Mouse (Mus musculus) heart, postnatal 25 days (tissue): ENCODE measurements at regions not wholly inside any gene's neighbourhood (a gene's known extent, or its start where the extent isn't known, plus 50 kb on each side); places are given as distances from the start of the nearest gene placed in this dataset.

Source experiments
- DNase-seq: peaks from one replicate; pipeline ENCODE4 v3.0.0; 2022; ENCODE audit warnings: low spot score
- intact Hi-C: fragments of 180-260 bp; cut with DNase I; formaldehyde crosslinking; loops from one replicate; pipeline ENCODE4 v1.15.1; 2025

DNA sequence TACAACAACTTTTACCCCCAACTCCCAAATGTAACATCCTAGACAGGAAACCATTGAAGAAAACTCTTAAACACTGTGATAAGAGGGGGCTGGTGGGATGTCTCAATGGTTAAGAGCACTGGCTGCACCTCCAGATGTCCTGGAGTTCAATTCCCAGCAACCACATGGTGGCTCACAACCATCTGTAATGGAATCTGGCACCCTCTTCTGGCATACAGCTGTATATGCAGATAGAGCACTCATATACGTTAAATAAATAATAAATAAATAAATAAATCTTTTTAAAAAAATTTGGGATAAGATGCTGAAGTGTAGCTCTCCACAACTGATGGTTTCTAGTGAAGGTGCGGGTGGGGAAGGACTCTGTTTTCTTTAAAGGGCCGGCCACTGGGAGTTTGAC lies 69.3 kb downstream of the Kctd15 start:
- intact Hi-C loops = no loop called here

DNA sequence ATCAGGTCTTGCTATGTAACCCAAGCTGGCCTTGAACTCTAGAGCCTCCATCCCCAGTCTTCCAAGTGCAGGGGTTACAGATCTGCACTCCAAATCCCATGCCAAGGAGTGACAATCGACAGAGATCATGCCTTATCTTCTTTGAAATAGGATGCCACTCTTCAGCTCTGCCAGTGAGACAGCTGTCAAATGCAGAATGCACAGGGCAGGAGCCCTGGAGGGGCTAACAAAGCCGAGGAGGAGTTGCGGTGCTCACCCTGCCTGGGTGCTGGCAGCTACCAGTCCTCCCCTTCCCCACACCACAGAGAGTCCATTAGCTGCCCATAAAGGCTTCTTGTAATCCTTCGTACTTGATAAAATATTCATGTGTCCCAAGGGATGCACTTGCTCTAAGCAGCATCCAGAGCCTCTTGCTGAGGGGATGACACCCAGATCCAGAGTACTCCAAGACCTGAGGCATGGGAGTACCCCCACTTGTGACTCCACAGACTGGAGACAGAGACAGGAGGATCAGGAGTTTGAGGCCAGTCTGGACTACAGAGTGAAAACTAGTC lies 71.1 kb downstream of the Kctd15 start:
- intact Hi-C loops = no loop called here

More for the DNA sequence above, 69.3 kb downstream of the Kctd15 start:
- no peak for DNase-seq

DNA sequence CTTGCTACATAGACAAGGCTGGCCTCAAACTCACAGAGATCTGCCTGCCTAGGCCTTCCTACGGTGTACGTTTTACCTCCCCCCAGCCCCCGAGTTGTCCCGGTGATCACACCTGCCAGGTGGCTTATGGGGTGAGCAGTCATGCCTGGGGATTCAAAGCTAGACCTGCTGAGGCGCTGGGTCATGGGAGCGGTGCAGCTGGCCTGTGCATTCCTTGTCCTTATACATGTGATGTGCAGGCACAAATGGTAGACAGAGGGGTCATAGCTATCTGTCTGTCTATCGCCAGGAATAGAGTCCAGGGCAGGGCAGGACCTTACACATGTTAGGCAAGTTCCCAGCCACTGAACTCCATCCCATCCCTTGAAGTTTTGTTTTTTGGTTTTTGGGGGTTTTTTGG lies 71.7 kb downstream of the Kctd15 start:
- no peak for DNase-seq
- intact Hi-C loops = no loop called here

More for the DNA sequence above, 71.1 kb downstream of the Kctd15 start:
- no peak for DNase-seq

DNA sequence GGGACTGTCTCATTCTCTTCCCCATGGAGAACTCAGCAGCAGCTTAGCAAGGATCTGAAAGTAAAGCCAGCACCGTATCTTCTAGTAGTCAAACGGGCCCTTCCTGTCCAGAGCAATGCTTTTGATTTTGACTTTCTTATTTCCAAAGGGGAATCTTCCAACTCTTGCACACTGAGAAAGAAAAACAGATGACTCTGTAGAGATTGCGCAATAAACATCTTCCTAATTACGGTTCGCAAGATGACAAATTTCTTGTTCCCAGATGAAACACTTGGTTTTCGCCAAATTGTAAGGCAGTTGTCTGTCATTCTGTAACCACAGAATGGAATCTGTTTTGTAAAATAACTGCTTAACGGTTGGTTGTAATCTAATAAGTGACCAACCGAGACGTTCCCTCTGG lies 75.7 kb downstream of the Kctd15 start:
- intact Hi-C loops = no loop called here
- DNase-seq = no peak

DNA sequence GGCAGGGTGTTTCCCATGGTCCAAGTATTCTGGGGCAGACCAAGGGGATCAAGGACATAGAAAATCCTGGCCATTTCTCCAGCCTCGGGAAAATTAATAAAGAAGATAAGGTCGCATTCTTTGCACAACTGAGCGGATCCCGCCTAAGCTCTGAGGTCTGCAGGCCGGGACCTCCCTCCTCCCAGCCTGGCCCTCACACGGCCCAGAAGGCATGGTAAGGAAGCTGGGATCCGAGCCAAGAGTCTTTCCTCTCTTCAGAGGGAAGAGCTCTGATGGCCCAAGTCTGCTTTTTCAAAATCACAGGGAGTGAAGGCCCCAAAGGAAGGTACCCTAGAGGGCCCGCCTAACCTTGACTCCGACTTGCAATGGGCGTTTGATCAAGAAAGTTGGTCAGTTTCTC lies 85.2 kb downstream of the Kctd15 start:
- peak; percentile 13 for DNase-seq
- intact Hi-C loops = loop anchor here (2.0 kb wide), 1 partner anchor 82 kb away; no protein-coding TSS in a partner anchor

DNA sequence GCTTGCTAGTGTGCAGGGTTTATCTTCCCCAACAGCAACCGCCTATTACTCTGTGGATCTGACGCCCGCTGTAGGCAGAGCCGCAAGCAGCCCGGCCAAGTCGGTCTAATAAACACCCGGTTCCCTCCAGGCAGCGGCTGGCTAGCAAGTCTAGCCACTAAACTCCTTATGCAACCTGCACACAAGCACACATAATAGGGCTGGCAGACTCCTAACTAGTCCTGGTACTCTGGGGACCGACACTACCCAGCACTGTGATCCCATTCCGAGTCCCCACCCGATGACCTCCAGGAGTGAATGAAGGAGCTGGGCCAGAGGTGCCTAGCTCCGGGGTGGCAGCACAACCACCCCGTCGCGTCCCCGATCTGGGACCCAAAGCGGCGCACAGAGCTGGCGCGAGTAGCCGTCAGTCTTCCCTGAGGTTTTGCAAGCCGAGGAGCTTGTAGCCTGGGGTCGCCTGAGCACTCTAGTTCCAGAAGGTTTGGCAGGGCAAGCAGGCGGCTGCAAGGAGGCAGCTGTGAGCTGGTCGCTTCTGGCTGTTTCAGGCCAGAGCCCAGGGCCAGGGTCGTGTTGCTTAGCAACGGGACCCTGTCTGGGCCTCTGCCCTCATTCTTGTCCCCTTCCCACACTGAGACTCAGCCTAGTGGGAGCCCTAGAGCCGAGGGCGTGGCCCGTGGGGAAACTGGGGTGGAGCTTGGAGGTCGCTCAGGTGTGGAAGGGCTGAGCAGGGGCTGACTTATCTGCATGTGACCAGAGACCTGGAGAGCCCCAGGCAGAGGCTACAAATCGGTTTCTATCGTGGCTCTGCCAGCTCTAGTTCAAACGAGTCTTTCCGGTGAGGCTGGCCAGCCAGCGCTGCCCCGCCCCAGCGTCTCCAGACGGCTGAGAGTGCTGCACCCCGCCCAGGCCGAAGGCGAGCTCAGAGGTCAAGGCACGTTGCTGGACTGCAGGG lies 86.1 kb downstream of the Kctd15 start:
- DNase-seq = peak; percentile 53
- intact Hi-C loops = loop anchor here (2.0 kb wide), 1 partner anchor 82 kb away; no protein-coding TSS in a partner anchor

DNA sequence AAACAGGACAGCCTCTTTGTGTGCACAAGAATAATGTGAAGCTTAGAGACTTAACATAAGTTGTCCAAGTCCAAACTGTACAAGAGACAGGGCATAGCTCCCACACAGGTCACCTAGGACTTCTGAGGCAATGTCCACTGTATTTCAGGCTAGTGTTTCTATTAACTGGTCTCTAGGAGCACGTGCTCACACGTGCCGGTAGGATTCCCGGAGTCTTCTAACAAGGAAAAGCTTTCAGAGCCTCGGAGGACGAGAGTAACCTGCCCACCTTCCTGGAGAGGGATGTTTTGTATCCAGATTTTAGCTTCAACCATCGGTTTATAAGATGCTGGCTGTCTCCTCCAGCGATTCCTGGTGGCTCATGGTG lies 86.8 kb downstream of the Kctd15 start:
- DNase-seq = no peak
- intact Hi-C loops = loop anchor here (2.0 kb wide), 1 partner anchor 83 kb away; no protein-coding TSS in a partner anchor

DNA sequence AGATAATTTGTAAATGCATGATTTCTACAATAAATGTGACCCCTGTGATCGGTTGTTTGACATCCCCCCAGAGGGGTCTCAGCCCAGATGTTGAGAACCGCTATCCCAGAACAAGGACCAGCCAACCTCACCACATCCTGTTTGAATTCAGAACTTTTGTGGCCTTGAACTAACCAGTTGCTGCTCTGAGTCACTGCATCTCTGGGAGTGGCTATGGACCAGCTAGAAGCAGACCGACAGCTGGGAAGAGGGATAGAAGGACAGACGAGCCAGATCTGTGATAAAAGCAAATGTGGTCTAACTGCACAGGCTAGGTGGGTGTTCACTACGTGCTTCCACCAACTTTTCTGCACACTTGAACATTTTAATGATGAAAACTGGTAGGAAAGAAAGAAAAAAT lies 89.0 kb downstream of the Kctd15 start:
- intact Hi-C loops = no loop called here
- no peak for DNase-seq

DNA sequence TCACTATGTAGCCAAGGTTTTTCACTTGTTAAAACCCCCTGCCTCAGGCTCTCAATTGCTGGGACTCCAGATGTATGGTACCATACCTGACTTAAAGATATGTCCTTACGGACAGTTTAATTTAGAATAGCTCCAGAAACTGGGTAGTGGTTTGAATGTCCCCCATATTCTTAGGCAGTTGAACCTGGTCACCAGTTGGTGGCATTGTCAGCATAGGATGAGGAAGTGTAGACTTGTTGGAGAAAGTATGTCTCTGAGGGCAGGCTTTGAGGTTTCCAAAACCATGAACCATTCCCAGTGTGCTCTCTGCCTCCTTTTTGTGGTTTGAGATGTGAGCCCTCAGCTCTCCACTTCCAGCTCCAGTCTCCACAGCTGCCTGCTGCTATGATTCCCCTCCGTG lies 94.4 kb downstream of the Kctd15 start:
- no peak for DNase-seq
- intact Hi-C loops = no loop called here

DNA sequence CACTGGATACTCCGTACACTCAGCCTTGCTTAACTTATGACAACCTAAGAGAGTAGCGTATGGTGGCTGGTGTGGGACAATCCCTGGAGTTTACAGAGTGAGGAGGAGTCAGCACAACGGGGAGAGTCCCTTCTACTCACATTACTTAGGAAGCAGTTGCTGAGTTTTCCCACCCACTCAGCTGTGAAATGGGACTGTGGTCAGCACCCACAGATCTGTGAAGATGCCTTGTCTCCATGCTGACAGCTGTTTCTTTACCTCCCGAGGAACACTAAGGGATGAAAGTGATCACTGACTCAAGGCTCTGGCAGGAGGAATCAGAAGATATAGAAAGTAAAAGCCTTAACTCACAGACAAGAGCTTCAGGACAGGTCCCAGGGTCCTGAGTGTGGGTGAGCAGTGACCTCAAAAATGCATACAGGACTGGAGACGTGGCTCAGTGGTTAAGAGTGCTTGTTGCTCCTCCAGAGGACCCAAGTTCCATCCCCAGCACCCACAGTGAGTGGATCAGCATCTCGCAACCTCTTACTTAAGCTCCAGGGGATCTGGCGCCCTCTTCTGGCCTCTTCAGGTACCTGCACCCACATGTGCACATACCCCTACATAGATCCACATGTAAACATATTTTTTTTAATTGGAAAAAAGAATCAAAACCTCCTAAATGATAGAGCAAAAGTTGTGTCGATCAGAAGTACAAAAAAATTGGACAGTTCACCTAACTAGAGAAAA lies 97.8 kb downstream of the Kctd15 start:
- no peak for DNase-seq
- intact Hi-C loops = no loop called here

DNA sequence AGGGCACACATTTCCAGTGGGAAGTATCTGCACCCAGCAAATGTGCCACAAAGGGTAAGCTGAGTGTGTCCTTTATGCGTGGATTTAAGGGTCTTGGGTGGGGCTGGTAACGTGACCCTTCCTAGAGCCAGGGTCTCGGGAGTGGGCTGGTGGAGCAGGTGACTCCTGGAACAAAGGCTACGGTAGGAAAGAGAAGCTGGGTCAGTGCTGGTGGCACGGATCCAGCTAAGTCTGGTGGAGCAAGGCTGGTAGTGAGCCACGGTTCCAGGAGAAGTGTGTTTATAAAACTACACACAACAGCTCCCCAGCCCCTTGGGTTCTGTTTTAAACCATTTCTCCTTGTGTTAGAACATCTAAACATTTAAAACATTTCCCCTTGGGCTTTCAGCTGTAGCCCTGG lies 101.3 kb downstream of the Kctd15 start:
- DNase-seq = no peak
- intact Hi-C loops = no loop called here

DNA sequence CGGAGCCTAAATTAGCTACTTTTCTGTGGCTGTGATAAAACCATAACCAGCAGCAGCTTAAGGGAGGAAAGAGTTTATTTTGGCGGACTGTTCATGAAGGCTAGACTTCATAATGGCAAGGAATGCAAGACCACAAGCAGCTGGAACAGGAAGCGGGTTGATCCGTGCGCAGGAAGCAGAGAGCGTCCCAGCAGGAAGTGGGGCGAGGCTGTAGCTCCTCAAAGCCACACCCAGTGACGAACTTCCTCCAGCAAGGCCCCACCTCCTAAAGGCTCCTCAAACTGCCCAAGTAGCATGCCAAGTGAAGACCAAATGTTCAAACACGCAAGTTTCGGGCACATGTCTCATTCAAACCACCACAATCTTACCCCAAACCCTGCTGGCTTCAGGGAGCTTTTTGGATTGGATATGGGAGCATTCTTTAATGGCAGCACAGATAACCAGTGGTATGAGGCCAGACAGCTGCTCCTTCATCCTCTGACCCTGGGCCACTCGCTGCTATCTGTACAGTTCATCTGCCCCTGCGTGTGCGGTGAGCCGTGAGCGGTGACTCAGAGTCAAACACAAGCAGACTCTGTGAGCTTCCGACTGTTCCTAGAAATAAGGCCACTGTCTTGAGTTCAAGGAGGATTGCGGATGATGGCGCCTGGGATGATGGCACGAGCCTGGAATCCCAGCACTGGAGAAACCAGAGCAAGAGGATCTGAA lies 109.8 kb downstream of the Kctd15 start:
- DNase-seq = no peak
- intact Hi-C loops = no loop called here

DNA sequence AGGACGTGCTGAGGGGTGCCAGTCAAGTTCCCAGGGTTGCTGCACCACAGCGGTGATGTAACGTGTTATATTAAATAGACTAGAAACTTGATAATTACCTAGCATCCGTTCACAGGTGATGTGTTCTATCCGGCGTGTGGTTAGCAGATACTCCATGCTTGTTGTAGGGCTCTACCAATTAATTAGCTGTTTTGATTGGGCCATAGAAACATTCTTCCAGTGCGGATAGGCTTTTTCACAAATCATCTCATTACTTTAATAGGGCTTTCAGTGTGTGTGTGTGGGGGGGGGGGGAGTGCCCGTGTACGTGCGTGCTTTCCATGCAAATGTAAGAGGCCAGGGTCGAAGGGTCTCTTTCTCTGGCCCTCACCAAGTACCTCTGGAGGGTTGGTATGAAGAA lies 110.6 kb downstream of the Kctd15 start:
- no peak for DNase-seq
- intact Hi-C loops = no loop called here

DNA sequence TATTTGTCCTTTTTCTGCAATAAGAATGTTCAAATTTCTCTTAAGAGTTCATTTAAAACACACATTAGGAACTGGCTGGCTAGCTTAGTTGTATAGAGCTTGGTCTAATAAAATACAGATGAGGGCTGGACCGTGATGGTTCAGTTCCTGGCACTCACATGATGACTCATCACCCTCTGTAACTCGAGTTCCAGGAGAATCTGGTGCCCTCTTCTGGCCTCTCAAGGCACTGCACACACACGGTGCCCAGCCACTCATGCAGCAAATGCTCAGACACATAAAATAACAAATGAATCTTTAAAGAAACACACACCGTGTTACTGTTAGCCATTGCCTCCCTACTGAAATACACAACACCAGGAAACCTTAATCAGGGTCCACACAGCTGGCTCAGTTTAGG lies 114.6 kb downstream of the Kctd15 start:
- intact Hi-C loops = no loop called here
- no peak for DNase-seq

DNA sequence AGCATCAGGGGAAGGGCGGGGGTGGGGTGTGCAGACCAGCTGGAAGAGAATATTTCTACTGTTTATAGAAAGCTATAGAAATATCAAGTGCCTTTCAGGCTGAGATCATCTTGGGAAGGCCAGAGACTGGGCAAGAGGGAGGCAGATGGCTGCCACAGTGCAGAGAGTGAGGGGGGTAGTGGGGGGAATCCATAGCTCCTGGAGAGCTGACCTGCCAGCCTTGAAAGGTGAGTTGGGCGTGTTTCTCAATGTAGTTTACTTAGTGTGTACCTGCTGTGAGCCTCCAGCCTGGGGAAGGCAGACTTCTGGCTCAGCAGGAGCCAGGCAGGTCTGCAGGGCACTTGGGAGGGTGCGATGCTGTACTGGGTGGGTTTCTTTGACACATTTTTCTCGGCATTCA lies 115.5 kb downstream of the Kctd15 start:
- DNase-seq = no peak
- intact Hi-C loops = no loop called here

DNA sequence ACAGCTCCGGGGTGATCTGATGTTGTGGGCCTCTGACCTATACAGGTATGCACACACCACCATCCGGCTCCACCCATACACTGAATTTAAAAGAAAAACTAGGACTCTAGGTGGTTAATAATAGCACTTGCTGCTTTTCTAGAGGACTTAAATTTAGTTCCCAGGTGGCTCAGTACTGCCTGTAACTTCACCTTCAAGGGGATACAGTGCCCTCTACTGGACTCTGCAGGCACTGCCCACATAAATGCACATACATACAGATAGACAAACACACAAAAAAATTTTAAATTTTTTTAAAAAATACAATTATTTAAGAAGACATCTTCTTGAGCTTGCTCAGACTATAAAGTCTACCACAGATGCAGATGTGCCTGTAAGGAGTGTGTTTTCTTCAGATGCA lies 116.7 kb downstream of the Kctd15 start:
- intact Hi-C loops = no loop called here

DNA sequence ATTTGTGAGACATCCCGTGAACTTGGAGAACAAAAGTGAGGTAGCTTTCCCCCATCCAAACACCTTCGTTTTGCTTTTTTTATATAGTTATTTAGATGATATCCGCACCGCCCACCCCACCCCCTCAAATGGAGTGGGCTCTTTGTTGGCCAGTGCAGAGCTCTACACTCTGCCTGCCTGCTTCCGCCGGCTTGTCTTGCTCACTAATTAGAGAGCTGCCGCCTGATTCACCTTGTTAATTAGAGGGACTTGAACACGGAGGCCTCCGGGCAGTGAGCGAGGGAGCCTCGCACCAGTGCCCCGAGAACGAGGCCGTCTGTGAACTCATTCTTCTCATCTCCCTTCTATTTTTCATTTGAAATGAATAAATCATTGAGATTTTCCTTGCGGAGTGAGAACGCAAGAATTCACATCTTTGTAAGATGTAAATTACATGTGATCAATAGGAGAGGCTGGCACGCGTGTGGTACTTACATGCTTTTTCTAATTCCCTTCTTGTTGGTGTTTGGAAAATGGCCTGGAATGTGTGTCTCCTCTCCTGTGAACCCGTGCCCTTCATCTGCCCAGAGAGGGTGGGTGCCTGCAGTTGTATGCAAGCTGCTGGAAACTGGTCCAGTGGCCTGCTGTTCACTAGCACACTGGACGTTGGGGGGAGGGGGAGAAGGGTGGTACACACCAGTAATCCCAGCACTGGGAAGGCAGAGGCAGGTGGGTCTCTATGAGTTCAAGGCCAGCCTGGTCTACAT lies 118.0 kb downstream of the Kctd15 start:
- intact Hi-C loops = no loop called here
- DNase-seq = no peak

More for the DNA sequence above, 116.7 kb downstream of the Kctd15 start:
- no peak for DNase-seq

DNA sequence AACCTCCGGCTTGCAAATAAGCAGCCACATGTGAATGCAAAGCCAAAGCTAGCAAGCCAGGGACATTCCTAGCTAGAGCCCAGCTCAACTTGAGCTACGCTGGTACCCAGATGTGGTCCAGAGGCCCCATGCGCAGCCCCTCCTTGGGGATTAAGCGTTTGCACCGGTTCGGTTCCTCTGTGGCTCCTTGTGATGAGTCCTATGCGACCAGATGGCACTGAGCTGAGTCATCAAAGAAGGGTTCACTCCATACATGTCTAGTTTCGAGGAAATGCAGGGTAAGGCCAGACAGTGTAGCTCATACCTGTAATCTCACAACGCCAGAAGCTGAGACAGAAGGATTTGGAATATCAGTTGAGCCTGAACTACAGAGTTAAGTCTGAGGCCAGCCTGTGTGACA lies 119.4 kb downstream of the Kctd15 start:
- intact Hi-C loops = no loop called here
- no peak for DNase-seq

DNA sequence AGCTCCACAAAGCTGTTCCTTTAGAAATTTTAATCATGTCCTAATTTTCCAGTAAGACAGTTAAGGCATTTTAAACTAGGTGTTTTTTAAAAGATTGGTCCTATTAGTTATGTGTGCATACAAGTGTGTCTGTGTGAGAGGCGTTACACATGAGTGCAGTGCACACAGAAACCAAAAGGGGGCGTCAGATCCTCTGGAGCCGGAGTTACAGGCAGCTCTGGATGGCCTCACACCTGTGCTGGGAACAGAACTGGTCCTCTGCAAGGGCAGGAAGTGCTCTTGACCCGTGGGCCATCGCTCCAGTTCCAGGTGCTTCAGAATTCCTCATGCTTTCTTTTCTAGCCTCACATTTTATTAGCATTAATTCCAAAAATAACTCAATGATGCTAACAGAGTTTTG lies 122.3 kb downstream of the Kctd15 start:
- DNase-seq = no peak
- intact Hi-C loops = no loop called here

DNA sequence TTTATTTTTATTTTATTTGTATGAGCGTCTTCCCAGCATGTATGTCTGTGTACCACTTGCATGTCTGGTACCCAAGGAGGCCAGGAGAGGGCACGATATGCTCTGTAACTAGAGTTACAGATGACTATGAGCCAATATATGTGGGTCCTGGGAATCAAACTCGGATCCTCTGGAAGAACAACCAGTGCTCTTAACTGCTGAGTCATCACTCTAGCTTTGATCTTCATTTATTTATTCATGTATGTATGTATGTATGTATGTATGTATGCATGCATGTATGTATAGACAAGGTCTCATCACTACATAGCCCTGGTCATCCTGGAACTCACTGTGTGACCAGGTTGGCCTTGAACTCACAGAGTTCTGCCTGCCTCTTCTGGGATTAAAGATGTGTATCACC lies 124.9 kb downstream of the Kctd15 start:
- intact Hi-C loops = no loop called here
- no peak for DNase-seq
